Mouse (Mus musculus): Measurements from ENCODE around the gene Apoc1. TPM values are rescaled to one million over a fixed set of nuclear protein-coding genes. Genes with fewer than 3 reads are reported as not detected.

Apoc1 gene
- polyA plus RNA-seq, 1 experiment from 2014 or later = 10.8 TPM

GRCm38 (mm10) chr7:19673083-19673699, 19.3 kb downstream of the Apoc1 start:
- no peak overlapping the region for H3K27ac ChIP-seq (ENCODE audit: low read depth, low read length)
- H3K4me2 ChIP-seq = no peak overlapping the region
- H3K9ac ChIP-seq (ENCODE audit: low read depth, low read length) = no peak overlapping the region
- H3K4me3 ChIP-seq (ENCODE audit: low read depth, low read length) = no peak overlapping the region
- ATAC-seq (replicated peaks; ENCODE audit: insufficient number of reproducible peaks, low FRiP score, low TSS enrichment) = no peak
- H3K27me3 ChIP-seq (ENCODE audit: control insufficient read depth, insufficient read depth, low read length) = no peaks in the 10 kb centered on the region
- H3K4me1 ChIP-seq (ENCODE audit: control insufficient read depth, insufficient read depth, low read length) = peaks cover 5% of the 10 kb centered on the region
- no peaks in the 10 kb centered on the region for H3K36me3 ChIP-seq (ENCODE audit: control insufficient read depth, insufficient read depth, low read length)
- WGBS (ENCODE audit: insufficient replicate concordance) = 56% methylated on average over 14 of the region's 14 CpGs
- no peaks in the 10 kb centered on the region for H3K9me3 ChIP-seq (replicated peaks; ENCODE audit: control insufficient read depth, low read length)

DNA sequence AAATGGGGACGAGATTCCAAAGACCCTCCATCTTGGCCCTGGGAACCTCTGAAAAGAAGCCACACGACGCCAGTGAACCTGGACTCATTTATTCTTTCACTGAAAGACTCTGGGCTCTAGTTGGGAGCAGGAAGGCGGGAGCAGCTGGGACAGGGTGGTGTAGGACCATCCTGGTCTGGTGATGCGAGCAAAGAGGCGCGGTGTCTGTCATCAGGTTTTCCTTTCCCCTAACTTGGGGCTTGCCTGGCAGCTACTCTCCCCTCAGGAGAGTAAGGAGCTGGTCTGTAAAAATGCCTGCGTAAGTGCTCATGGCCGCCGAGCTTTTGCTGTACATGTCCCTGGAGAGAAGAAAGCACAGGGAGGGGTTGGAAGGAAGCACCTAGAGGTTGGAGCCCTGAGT, 20.9 kb downstream of the Apoc1 start:
- no peaks in the 10 kb centered on the region for H3K36me3 ChIP-seq (ENCODE audit: control insufficient read depth, insufficient read depth, low read length)
- 63% methylated on average over 10 of the region's 10 CpGs for WGBS (ENCODE audit: insufficient replicate concordance)
- no peak overlapping the region for H3K4me3 ChIP-seq (ENCODE audit: low read depth, low read length)
- H3K27me3 ChIP-seq (ENCODE audit: control insufficient read depth, insufficient read depth, low read length) = no peaks in the 10 kb centered on the region
- H3K4me2 ChIP-seq = no peak overlapping the region
- H3K9ac ChIP-seq (ENCODE audit: low read depth, low read length) = no peak overlapping the region
- no peaks in the 10 kb centered on the region for H3K9me3 ChIP-seq (replicated peaks; ENCODE audit: control insufficient read depth, low read length)
- H3K4me1 ChIP-seq (ENCODE audit: control insufficient read depth, insufficient read depth, low read length) = peaks cover 5% of the 10 kb centered on the region
- no peak overlapping the region for H3K27ac ChIP-seq (ENCODE audit: low read depth, low read length)
- no peak for ATAC-seq (replicated peaks; ENCODE audit: insufficient number of reproducible peaks, low FRiP score, low TSS enrichment)

DNA sequence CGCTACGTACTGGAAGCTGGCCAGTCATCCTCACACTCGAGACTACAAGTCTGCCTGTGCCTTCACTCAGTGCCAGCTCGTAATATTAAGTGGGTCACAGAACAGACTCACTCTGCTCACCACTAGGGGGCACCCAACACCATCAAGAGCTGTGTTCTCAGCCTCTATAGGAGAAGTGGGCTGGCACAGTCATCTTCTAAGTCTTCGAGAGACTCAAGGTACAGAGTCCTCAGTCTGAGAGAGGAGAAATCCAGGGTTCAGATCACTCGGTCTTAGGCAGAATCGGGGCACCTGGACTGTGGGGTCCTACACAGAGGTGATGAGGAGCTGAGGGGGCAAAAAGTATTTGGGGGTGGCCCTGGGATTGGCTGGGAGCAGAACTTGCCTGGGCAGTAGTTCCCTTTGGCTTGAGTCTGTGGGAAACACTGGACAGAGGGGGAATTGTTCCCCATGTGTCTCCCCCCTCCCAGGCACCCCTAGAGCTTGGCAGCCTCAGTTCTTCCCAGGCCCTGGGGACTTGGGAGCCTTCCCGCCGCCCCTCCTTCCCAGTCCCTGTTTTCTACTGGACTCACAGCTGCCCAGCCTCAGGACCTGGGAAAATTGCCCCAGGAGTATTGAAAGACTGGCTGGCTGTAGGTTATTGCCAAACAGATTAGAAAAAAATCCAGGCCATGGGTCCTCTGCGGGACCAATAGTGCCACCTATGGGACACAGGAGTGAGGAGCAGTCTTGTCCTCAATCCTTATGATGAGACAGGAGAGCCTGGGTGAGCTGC, 23.3 kb downstream of the Apoc1 start:
- Histone ChIP-seq H3K36me3 (ENCODE audit: control insufficient read depth, insufficient read depth, low read length) (no peaks in the 10 kb centered on the region), H3K9ac (ENCODE audit: low read depth, low read length) (peak overlapping the region; percentile 47; the same call in 1 of the 2 replicates), H3K4me1 (ENCODE audit: control insufficient read depth, insufficient read depth, low read length) (peaks cover 5% of the 10 kb centered on the region), H3K4me3 (ENCODE audit: low read depth, low read length) (no peak overlapping the region), H3K9me3 (replicated peaks; ENCODE audit: control insufficient read depth, low read length) (no peaks in the 10 kb centered on the region), H3K4me2 (peak overlapping the region; percentile 33), H3K27ac (ENCODE audit: low read depth, low read length) (peak overlapping the region; percentile 38; the same call in 1 of the 2 replicates), H3K27me3 (ENCODE audit: control insufficient read depth, insufficient read depth, low read length) (no peaks in the 10 kb centered on the region)
- peak; percentile 61 for ATAC-seq (replicated peaks; ENCODE audit: insufficient number of reproducible peaks, low FRiP score, low TSS enrichment)
- WGBS (ENCODE audit: insufficient replicate concordance) = 6% methylated on average over 10 of the region's 10 CpGs

- no peaks in the 10 kb centered on the region for H3K36me3 ChIP-seq (ENCODE audit: control insufficient read depth, insufficient read depth, low read length)
- no peak overlapping the region for H3K4me2 ChIP-seq
- no peaks in the 10 kb centered on the region for H3K9me3 ChIP-seq (replicated peaks; ENCODE audit: control insufficient read depth, low read length)
- no peak for ATAC-seq (replicated peaks; ENCODE audit: insufficient number of reproducible peaks, low FRiP score, low TSS enrichment)
- no peak overlapping the region for H3K27ac ChIP-seq (ENCODE audit: low read depth, low read length)
- no peak overlapping the region for H3K9ac ChIP-seq (ENCODE audit: low read depth, low read length)
- 66% methylated on average over 2 of the region's 2 CpGs for WGBS (ENCODE audit: insufficient replicate concordance)
- no peaks in the 10 kb centered on the region for H3K27me3 ChIP-seq (ENCODE audit: control insufficient read depth, insufficient read depth, low read length)
- H3K4me1 ChIP-seq (ENCODE audit: control insufficient read depth, insufficient read depth, low read length) = peaks cover 18% of the 10 kb centered on the region
- no peak overlapping the region for H3K4me3 ChIP-seq (ENCODE audit: low read depth, low read length)
These were observed 25.0 kb downstream of the Apoc1 start for GRCm38 (mm10) chr7:19667434-19667833.

DNA sequence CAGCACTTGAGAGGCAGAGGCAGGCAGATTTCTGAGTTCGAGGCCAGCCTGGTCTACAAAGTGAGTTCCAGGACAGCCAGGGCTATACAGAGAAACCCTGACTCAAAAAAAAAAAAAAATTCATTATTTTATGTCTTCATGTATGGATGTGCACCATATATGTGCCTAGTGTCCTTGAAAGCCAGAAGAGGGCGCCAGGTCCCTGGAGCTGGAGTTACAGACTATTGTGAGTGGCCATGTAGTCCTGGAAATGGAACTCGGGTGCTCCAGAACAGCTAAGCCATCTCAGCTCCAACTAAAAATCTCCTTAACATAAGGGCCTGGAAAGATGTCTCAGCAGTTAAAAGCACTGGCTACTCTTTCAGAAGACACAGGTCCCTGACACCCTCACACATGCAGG, 25.7 kb downstream of the Apoc1 start:
- Histone ChIP-seq H3K4me3 (ENCODE audit: low read depth, low read length) (no peak overlapping the region), H3K9ac (ENCODE audit: low read depth, low read length) (no peak overlapping the region), H3K27me3 (ENCODE audit: control insufficient read depth, insufficient read depth, low read length) (no peaks in the 10 kb centered on the region), H3K4me2 (no peak overlapping the region), H3K4me1 (ENCODE audit: control insufficient read depth, insufficient read depth, low read length) (peaks cover 21% of the 10 kb centered on the region), H3K27ac (ENCODE audit: low read depth, low read length) (no peak overlapping the region), H3K9me3 (replicated peaks; ENCODE audit: control insufficient read depth, low read length) (no peaks in the 10 kb centered on the region), H3K36me3 (ENCODE audit: control insufficient read depth, insufficient read depth, low read length) (0 out of 2 replicates have a peak, but pooled peaks cover 1% of the 10 kb centered on the region)
- WGBS (ENCODE audit: insufficient replicate concordance) = 63% methylated on average over 3 of the region's 3 CpGs
- ATAC-seq (replicated peaks; ENCODE audit: insufficient number of reproducible peaks, low FRiP score, low TSS enrichment) = no peak

DNA sequence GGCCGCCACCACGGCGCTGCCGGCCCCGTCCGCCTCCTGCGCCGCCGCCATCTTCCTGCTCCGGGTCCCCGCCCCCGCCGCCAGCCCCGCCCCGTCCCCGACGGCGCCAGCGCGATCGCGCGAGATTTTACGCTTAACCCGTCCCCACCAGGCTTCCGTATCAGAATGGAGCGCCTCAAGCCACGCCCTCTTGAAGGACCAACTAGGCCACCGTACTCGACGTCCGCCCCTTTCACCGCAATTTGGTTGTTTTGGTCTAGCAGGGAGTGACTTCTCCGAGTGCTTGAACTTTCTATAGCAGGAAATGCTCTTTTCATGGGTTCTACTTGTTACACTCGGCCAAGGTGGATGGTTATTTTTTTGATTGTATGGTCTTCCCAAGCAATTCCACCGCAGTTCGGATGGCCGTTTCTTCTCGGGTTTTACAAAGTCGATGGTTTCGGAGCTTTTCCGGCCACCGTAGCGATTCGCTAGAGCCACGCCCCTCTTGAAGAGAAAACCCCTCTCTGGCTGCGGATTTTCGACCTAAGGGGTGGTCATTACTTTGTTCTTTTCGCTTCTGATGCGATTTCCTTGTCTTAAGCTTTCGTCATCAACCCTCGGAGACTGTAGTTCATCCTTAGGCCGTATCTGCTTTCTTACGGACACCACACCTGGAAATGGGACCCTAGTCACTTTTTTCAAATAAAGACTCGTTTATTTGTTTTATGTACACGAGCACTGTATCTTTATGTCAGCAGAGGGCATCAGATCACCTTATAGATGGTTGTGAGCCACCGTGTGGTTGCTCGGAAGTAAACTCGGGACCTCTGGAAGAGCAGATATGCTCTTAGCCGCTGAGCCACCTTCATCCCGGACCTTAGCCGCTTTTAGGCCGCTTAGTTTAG, 27.3 kb downstream of the Apoc1 start, which contains the start of gene Clptm1:
Gene Clptm1 (minus strand): TSS at position 79 of the 887 bp plus-strand sequence.
- peaks cover 21% of the 10 kb centered on the region for H3K4me1 ChIP-seq (ENCODE audit: control insufficient read depth, insufficient read depth, low read length)
- peak within 1 kb of the TSS; percentile 95 for H3K27ac ChIP-seq (ENCODE audit: low read depth, low read length)
- 0 out of 2 replicates have a peak, but pooled peaks cover 2% of the 10 kb centered on the region for H3K36me3 ChIP-seq (ENCODE audit: control insufficient read depth, insufficient read depth, low read length)
- H3K27me3 ChIP-seq (ENCODE audit: control insufficient read depth, insufficient read depth, low read length) = no peaks in the 10 kb centered on the region
- H3K9ac ChIP-seq (ENCODE audit: low read depth, low read length) = peak within 1 kb of the TSS; percentile 99
- peak; percentile 86 for ATAC-seq (replicated peaks; ENCODE audit: insufficient number of reproducible peaks, low FRiP score, low TSS enrichment)
- H3K9me3 ChIP-seq (replicated peaks; ENCODE audit: control insufficient read depth, low read length) = no peaks in the 10 kb centered on the region
- WGBS (ENCODE audit: insufficient replicate concordance) = under 1% methylated on average over 63 of the region's 63 CpGs
- H3K4me2 ChIP-seq = peak within 1 kb of the TSS; percentile 80
- H3K4me3 ChIP-seq (ENCODE audit: low read depth, low read length) = peak within 1 kb of the TSS; percentile 100

DNA sequence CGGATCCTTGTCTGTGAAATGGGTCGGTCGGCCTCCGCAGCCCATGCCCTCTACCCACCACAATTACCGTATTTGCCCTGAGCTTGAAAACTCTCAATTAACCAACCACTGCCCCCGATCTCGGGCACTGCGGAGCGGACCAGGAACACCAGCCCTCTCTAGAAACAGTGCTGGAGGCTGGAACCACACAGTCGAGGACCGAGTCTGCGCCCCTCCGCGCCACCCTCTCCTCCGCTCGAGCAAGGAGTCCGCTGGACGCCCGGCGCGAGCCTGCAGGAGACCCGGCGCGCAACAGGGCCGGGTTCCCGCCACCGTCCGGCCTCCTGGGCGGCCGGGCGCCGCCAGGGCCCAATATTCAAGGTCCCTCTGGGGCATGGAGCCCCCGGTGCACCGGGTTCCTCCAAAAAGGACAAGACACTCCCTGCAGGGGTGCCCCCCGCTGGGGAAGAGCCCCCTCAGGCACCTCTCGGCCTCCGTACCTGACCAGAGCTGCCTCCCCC, 28.0 kb downstream of the Apoc1 start:
- H3K4me2 ChIP-seq = peak overlapping the region; percentile 79
- no peak for ATAC-seq (replicated peaks; ENCODE audit: insufficient number of reproducible peaks, low FRiP score, low TSS enrichment)
- 0 out of 2 replicates have a peak, but pooled peaks cover 2% of the 10 kb centered on the region for H3K36me3 ChIP-seq (ENCODE audit: control insufficient read depth, insufficient read depth, low read length)
- H3K4me1 ChIP-seq (ENCODE audit: control insufficient read depth, insufficient read depth, low read length) = peaks cover 21% of the 10 kb centered on the region
- H3K9ac ChIP-seq (ENCODE audit: low read depth, low read length) = peak overlapping the region; percentile 99
- no peaks in the 10 kb centered on the region for H3K27me3 ChIP-seq (ENCODE audit: control insufficient read depth, insufficient read depth, low read length)
- peak overlapping the region; percentile 100 for H3K4me3 ChIP-seq (ENCODE audit: low read depth, low read length)
- peak overlapping the region; percentile 77 for H3K27ac ChIP-seq (ENCODE audit: low read depth, low read length)
- WGBS (ENCODE audit: insufficient replicate concordance) = 1% methylated on average over 37 of the region's 37 CpGs
- H3K9me3 ChIP-seq (replicated peaks; ENCODE audit: control insufficient read depth, low read length) = no peaks in the 10 kb centered on the region

- H3K9ac ChIP-seq (ENCODE audit: low read depth, low read length) = peak overlapping the region; percentile 99
- peak overlapping the region; percentile 100 for H3K4me3 ChIP-seq (ENCODE audit: low read depth, low read length)
- 0 out of 2 replicates have a peak, but pooled peaks cover 2% of the 10 kb centered on the region for H3K36me3 ChIP-seq (ENCODE audit: control insufficient read depth, insufficient read depth, low read length)
- peaks cover 17% of the 10 kb centered on the region for H3K4me1 ChIP-seq (ENCODE audit: control insufficient read depth, insufficient read depth, low read length)
- no peaks in the 10 kb centered on the region for H3K27me3 ChIP-seq (ENCODE audit: control insufficient read depth, insufficient read depth, low read length)
- peak overlapping the region; percentile 79 for H3K4me2 ChIP-seq
- ATAC-seq (replicated peaks; ENCODE audit: insufficient number of reproducible peaks, low FRiP score, low TSS enrichment) = no peak
- H3K9me3 ChIP-seq (replicated peaks; ENCODE audit: control insufficient read depth, low read length) = no peaks in the 10 kb centered on the region
- WGBS (ENCODE audit: insufficient replicate concordance) = 12% methylated on average over 8 of the region's 8 CpGs
- no peak overlapping the region for H3K27ac ChIP-seq (ENCODE audit: low read depth, low read length)
These were observed 28.5 kb downstream of the Apoc1 start for GRCm38 (mm10) chr7:19663940-19664339.

All from heart, embryonic 11.5 days (tissue).